Mouse (Mus musculus) embryonic facial prominence, embryonic 14.5 days (tissue): ENCODE measurements around the gene Cdc37l1. TPM values are rescaled to one million over a fixed set of nuclear protein-coding genes. Genes with fewer than 3 reads are reported as not detected.

Experiments used
- ATAC-seq: fragments of 200-750 bp; cut with Nextera tagmentation; 2 replicates; pipeline ENCODE4 v1.8.0; 2017; ENCODE audit warnings: low read depth, moderate number of reproducible peaks, moderate TSS enrichment
- DNase-seq: peaks from one replicate; pipeline ENCODE4 v3.0.0-alpha.2; 2015; ENCODE audit warnings: low spot score
- H3K27ac ChIP-seq: fragments of 300-500 bp; sonication (generic); replicated peaks from 2 replicates; pipeline ENCODE4 v1.5.1; 2014; ENCODE audit warnings: low read depth, mild to moderate bottlenecking, low read length, moderate library complexity
- H3K27me3 ChIP-seq: fragments of 300-500 bp; sonication (generic); replicated peaks from 2 replicates; pipeline ENCODE4 v1.6.1; 2014; ENCODE audit warnings: low read length; ENCODE audit not compliant: control insufficient read depth, insufficient read depth
- H3K36me3 ChIP-seq: fragments of 300-500 bp; sonication (generic); 2 replicates; pipeline ENCODE4 v1.6.1; 2014; ENCODE audit warnings: low read length, mixed read lengths; ENCODE audit not compliant: control insufficient read depth, insufficient read depth
- H3K4me1 ChIP-seq: fragments of 300-500 bp; sonication (generic); 2 replicates; pipeline ENCODE4 v1.6.1; 2014; ENCODE audit warnings: antibody characterized with exemption, low read length; ENCODE audit not compliant: control insufficient read depth, insufficient read depth
- H3K4me2 ChIP-seq: fragments of 300-500 bp; sonication (generic); 2 replicates; pipeline ENCODE4 v1.6.1; 2014; ENCODE audit warnings: low read depth, mild to moderate bottlenecking, low read length, moderate library complexity, mixed read lengths
- H3K4me3 ChIP-seq: fragments of 300-500 bp; sonication (generic); 2 replicates; pipeline ENCODE4 v1.5.1; 2014; ENCODE audit warnings: low read depth, mild to moderate bottlenecking, low read length
- H3K9ac ChIP-seq: fragments of 300-500 bp; sonication (generic); 2 replicates; pipeline ENCODE4 v1.6.1; 2014; ENCODE audit warnings: low read depth, mild to moderate bottlenecking, low read length, moderate library complexity, mixed read lengths
- H3K9me3 ChIP-seq: fragments of 300-500 bp; sonication (generic); 2 replicates; pipeline ENCODE4 v1.6.1; 2016; ENCODE audit warnings: low read length; ENCODE audit not compliant: control insufficient read depth
- WGBS: fragments of 180-500 bp; shearing (Covaris S2); extraction: QIAGEN DNeasy Blood & Tissue Kit; methylation state at CpG from one replicate; pipeline ENCODE4 v1.1.7; 2014; 5-methylcytosine and 5-hydroxymethylcytosine counted together
- polyA plus RNA-seq: library from polyadenylated mRNA; unstranded; fragments of >200 nt; fragmentation: Nextera tagmentation; extraction: Ambion mirVana; gene quantifications from 2 replicates; pipeline ENCODE4 v1.2.1, GENCODE M21; 2014

The Cdc37l1 gene
- polyA plus RNA-seq, 1 experiment from 2014 or later, result 35.8 TPM

DNA sequence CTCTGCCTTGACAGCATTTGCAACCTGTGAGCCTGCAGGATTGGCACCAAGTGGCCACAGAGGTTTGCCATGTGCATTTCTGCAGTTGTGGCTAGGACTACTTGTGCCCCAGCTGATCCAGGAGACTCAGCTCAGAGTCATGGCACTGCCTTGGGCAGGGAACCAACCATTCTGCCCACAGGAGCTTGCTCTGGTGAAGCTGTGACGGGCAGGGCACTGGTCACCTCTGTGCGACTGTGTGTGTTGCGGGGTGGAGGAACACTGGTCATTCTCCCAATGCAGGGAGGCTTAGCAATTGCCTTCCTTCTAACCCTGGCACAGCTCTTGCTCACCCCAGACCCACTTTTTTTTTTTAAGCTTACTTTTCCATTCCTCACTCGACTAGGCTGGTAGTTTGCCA, 65.3 kb downstream of the Cdc37l1 start:
- 84% methylated on average over 4 of the region's 4 CpGs for WGBS

GRCm38 (mm10) chr19:29058741-29059140, 68.6 kb downstream of the Cdc37l1 start:
- WGBS, result 91% methylated on average over 5 of the region's 5 CpGs

More for the DNA sequence above, 65.3 kb downstream of the Cdc37l1 start:
- no peak for ATAC-seq
- DNase-seq, result no peak
- H3K36me3 ChIP-seq, result no peaks in the 10 kb centered on the region
- no peak overlapping the region for H3K4me2 ChIP-seq
- H3K4me3 ChIP-seq, result no peak overlapping the region
- no peaks in the 10 kb centered on the region for H3K9me3 ChIP-seq
- no peak overlapping the region for H3K27ac ChIP-seq
- 0 out of 2 replicates have a peak, but pooled peaks cover 2% of the 10 kb centered on the region for H3K4me1 ChIP-seq
- H3K27me3 ChIP-seq, result no peaks in the 10 kb centered on the region
- H3K9ac ChIP-seq, result no peak overlapping the region

DNA sequence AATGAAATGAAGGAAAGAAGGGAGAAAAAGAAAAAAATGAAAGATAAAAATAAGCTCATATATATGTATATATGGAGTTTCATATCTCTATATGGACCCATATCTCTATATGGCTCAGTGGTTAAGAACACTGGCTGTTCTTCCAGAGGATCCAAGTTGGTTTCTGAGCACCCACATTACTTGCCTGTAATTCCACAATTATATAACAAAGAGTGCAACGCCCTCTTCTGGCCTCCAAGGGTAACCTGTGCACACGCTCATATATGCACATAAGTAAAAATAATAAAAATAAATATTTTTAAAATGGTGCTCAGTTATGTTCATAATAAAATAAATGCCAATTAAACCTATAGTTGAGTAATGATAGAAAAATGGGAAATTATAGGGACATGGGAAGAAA, 69.5 kb downstream of the Cdc37l1 start:
- Histone ChIP-seq H3K4me1 (0 out of 2 replicates have a peak, but pooled peaks cover 2% of the 10 kb centered on the region), H3K4me2 (no peak overlapping the region), H3K9me3 (no peaks in the 10 kb centered on the region), H3K9ac (no peak overlapping the region), H3K27ac (no peak overlapping the region), H3K36me3 (no peaks in the 10 kb centered on the region), H3K4me3 (no peak overlapping the region), H3K27me3 (no peaks in the 10 kb centered on the region)
- WGBS, result 85% methylated on average over 2 of the region's 2 CpGs
- no peak for ATAC-seq
- no peak for DNase-seq

More at GRCm38 (mm10) chr19:29058741-29059140, 68.6 kb downstream of the Cdc37l1 start:
- no peak overlapping the region for H3K27ac ChIP-seq
- H3K4me2 ChIP-seq, result no peak overlapping the region
- H3K9ac ChIP-seq, result no peak overlapping the region
- no peak for ATAC-seq
- 0 out of 2 replicates have a peak, but pooled peaks cover 2% of the 10 kb centered on the region for H3K4me1 ChIP-seq
- no peaks in the 10 kb centered on the region for H3K9me3 ChIP-seq
- no peaks in the 10 kb centered on the region for H3K27me3 ChIP-seq
- H3K36me3 ChIP-seq, result no peaks in the 10 kb centered on the region
- no peak for DNase-seq
- H3K4me3 ChIP-seq, result no peak overlapping the region

GRCm38 (mm10) chr19:29060299-29060698, 70.1 kb downstream of the Cdc37l1 start:
- H3K4me1 ChIP-seq, result 0 out of 2 replicates have a peak, but pooled peaks cover 2% of the 10 kb centered on the region
- H3K4me2 ChIP-seq, result no peak overlapping the region
- WGBS, result 12% methylated on average over 5 of the region's 6 CpGs
- no peak for ATAC-seq
- no peaks in the 10 kb centered on the region for H3K36me3 ChIP-seq
- H3K27ac ChIP-seq, result no peak overlapping the region
- H3K9ac ChIP-seq, result no peak overlapping the region
- no peak overlapping the region for H3K4me3 ChIP-seq
- DNase-seq, result no peak
- no peaks in the 10 kb centered on the region for H3K9me3 ChIP-seq
- H3K27me3 ChIP-seq, result no peaks in the 10 kb centered on the region

DNA sequence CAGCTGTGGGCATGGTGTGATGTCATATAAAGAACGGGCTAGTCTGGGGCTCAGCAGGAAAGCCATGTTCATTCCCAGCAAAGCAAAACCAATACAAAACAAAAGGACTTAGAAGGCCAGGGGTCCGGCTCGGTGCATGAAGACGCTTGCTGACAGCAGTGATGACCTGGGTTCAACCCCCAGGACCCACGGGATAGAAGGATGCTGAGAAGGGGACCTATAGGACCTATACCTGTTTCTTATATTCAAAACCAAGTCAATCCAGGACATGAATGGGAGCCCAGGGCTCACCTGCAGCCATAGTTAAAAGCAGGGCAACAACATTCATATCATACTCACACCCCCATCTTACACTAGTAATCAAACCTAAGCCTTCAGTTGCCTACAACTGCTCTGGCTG, 72.9 kb downstream of the Cdc37l1 start:
- ATAC-seq (no peak), DNase-seq (no peak)
- Histone ChIP-seq H3K9ac (no peak overlapping the region), H3K27me3 (no peaks in the 10 kb centered on the region), H3K36me3 (no peaks in the 10 kb centered on the region), H3K4me3 (no peak overlapping the region), H3K4me2 (no peak overlapping the region), H3K27ac (no peak overlapping the region), H3K9me3 (no peaks in the 10 kb centered on the region), H3K4me1 (peaks cover 10% of the 10 kb centered on the region; the same call in 1 of the 2 replicates)
- WGBS, result 76% methylated on average over 5 of the region's 5 CpGs

DNA sequence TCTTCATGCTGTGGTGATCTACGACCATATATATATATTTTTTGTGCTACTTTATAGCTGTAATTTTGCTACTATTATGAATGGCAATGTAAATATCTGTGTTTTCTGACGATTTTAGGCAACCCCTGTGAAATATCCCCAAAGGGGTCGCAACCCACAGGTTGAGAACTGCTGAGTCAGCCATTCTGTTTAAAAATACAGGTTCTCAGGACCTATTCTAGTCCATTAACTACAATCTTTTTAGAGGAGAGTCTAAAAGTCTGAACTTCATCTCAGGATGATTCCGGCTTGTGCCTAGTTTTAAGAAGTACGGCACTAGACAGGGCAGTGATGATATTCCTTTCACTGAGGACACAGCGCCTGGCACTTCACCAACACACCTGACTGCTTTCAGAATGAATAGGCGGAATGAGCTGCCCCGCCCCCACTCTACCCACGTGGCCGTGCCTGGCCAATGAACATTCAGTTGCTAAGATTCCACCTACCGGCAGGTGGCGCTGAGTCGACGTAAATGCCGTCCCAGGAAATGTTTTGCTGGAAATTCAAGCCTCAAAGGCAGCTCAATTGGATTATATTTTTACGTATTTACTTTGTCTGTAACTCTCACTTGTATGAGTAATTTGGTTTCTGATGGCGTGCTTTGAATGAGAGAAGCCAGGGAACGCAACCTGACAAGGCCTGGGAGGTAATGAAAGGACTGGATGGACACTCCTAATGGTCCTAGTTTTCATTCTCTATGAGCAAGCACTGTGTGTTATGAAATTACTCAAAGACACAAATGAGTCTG, 73.6 kb downstream of the Cdc37l1 start:
- H3K27ac ChIP-seq, result peak overlapping the region; percentile 13; the same call in 1 of the 2 replicates
- H3K9me3 ChIP-seq, result no peaks in the 10 kb centered on the region
- peak overlapping the region; percentile 50 for H3K4me2 ChIP-seq
- DNase-seq (peak; percentile 94), ATAC-seq (peak; percentile 79)
- H3K9ac ChIP-seq, result peak overlapping the region; percentile 34; the same call in 1 of the 2 replicates
- peak overlapping the region; percentile 24 for H3K4me3 ChIP-seq
- H3K36me3 ChIP-seq, result no peaks in the 10 kb centered on the region
- H3K4me1 ChIP-seq, result peaks cover 10% of the 10 kb centered on the region; the same call in 1 of the 2 replicates
- WGBS, result 16% methylated on average over 18 of the region's 18 CpGs
- H3K27me3 ChIP-seq, result no peaks in the 10 kb centered on the region

DNA sequence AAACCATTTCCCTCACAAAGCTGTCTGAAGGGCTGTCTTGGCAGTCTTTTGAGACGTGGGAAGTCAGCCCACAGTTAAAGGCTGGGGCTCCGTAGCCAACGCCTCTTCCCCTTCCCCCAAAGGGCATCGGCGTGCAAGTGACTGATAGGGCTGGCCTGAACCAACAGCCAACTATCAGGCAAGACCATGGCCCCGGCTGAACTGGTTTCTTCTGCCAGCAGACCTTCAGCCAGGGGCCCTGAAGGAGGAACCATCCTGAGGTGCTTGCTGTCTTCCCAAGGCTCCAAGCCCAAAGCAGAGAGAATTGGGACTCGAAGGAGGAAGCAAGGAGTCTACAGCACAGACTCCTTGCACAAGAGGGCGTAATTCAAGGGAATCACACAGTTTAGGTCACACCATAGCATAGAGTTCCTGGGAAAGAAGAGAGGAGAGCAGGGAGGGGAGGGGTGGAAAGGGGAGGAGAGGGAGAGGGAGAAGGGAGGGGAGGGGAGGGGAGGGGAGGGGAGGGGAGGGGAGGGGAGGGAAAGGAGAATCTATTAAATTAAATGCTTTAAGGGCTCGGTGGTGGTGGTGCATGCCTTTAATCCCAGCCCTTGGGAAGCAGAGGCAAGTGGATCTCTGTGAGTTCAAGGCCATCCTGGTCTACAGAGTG, 74.4 kb downstream of the Cdc37l1 start:
- WGBS, result 55% methylated on average over 9 of the region's 9 CpGs
- Histone ChIP-seq H3K4me2 (peak overlapping the region; percentile 50), H3K36me3 (no peaks in the 10 kb centered on the region), H3K27me3 (no peaks in the 10 kb centered on the region), H3K9me3 (no peaks in the 10 kb centered on the region), H3K9ac (0 out of 2 replicates have a peak overlapping the region, but pooled peaks have one; percentile 34), H3K4me1 (peaks cover 10% of the 10 kb centered on the region; the same call in 1 of the 2 replicates), H3K4me3 (peak overlapping the region; percentile 24; the same call in 1 of the 2 replicates), H3K27ac (peak overlapping the region; percentile 13; the same call in 1 of the 2 replicates)
- ATAC-seq (peak; percentile 15; the same call in 1 of the 2 replicates), DNase-seq (no peak)

DNA sequence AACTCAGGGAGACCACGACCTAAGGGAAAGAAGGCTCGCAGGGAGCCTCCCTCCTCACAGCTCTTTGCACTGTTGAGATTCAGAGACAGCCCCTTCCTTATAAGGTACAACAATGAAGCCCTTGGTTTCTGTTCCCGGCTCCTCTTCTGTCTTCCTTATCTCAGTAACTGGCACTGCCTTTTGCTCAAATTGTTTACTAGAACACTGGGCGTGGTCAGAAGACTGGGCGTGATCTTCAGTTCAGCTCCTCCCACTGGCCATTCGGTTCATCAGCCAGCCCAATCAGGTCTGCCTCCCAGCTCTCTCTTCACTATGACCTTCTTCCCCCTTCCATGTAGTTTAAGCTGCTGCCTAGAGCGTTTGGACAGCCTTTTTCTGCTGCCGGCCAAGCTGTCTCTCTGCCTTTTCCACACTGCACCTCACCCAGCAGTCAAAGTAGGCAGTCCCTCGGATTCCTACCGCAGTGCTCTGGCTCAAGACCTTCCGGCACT, 76.9 kb downstream of the Cdc37l1 start:
- peak overlapping the region; percentile 38 for H3K4me2 ChIP-seq
- no peaks in the 10 kb centered on the region for H3K9me3 ChIP-seq
- no peaks in the 10 kb centered on the region for H3K27me3 ChIP-seq
- ATAC-seq, result peak; percentile 21; the same call in 1 of the 2 replicates
- peaks cover 8% of the 10 kb centered on the region; the same call in 1 of the 2 replicates for H3K4me1 ChIP-seq
- peak; percentile 67 for DNase-seq
- WGBS, result 20% methylated on average over 11 of the region's 11 CpGs
- H3K27ac ChIP-seq, result no peak overlapping the region
- H3K9ac ChIP-seq, result peak overlapping the region; percentile 8; the same call in 1 of the 2 replicates
- peak overlapping the region; percentile 24 for H3K4me3 ChIP-seq
- H3K36me3 ChIP-seq, result no peaks in the 10 kb centered on the region
